Mouse (Mus musculus): ENCODE measurements at regions not wholly inside any gene's neighbourhood (a gene's known extent, or its start where the extent isn't known, plus 50 kb on each side); places are given as distances from the start of the nearest gene placed in this dataset.
"Not testable (repeated sequence)": the region's sequence is repeated elsewhere in the genome, so short reads cannot be mapped to it uniquely, and the experiment has no call there.

DNA sequence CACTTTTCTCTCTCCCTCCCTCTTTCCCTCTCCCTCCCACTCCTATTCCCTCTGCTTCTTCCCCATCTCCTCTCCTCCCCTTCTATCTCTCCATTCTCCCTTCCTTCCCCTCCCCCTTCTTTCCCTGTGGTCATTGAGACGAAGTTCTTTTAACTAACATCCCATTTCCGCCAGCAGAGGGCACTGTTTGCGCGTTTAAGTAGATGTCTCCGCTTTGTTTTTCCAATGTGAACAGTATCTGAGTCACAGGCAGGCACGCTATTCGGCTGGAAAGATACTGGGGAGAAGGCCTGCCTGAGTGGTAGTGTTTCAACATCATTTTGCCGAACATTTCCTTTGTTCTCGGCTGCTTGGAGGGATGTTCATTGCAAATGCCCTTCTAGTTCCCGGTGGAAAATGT, 77.5 kb downstream of the Gm5426 start:
- peak; percentile 92 for ATAC-seq (ENCODE audit: low read depth)
- DNase-seq (ENCODE audit: low spot score): peak; percentile 97
- Histone ChIP-seq H3K4me2 (ENCODE audit: low read depth, low read length) (no peak overlapping the region), H3K4me3 (ENCODE audit: low read depth, low read length) (no peak overlapping the region), H3K4me1 (ENCODE audit: control insufficient read depth, insufficient read depth, low read length) (no peaks in the 10 kb centered on the region), H3K9me3 (ENCODE audit: control insufficient read depth, low read length) (no peaks in the 10 kb centered on the region), H3K27me3 (replicated peaks; ENCODE audit: control insufficient read depth, insufficient read depth, low read length) (no peaks in the 10 kb centered on the region), H3K9ac (ENCODE audit: low read depth, low read length) (no peak overlapping the region), H3K27ac (replicated peaks; ENCODE audit: low read depth, low read length) (no peak overlapping the region; the same call in 1 of the 2 replicates), H3K36me3 (ENCODE audit: control insufficient read depth, insufficient read depth, low read length) (no peaks in the 10 kb centered on the region)
- WGBS: under 1% methylated on average over 10 of the region's 10 CpGs

DNA sequence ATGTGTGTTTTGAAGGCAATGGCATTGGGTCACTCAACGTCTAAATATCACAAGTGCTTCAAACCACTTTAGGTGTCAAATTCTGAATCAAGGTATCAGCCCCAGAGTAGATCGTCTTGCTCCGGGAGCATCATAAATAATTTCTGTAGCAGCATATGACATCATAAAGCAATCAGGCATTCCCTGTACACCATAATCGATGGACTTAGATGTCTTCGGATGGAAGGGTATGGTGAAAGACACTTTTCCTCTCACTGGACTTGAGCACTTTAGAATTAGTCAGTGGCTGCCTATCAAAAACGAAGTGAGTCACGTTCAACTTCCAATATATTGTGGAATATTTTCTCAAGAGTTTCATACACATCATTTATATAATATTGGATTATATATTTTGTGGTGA, 77.9 kb downstream of the Gm5426 start:
- no peaks in the 10 kb centered on the region for H3K4me1 ChIP-seq (ENCODE audit: control insufficient read depth, insufficient read depth, low read length)
- no peak for DNase-seq (ENCODE audit: low spot score)
- H3K36me3 ChIP-seq (ENCODE audit: control insufficient read depth, insufficient read depth, low read length): no peaks in the 10 kb centered on the region
- no peak overlapping the region; the same call in 1 of the 2 replicates for H3K27ac ChIP-seq (replicated peaks; ENCODE audit: low read depth, low read length)
- 57% methylated on average over 7 of the region's 7 CpGs for WGBS
- H3K9ac ChIP-seq (ENCODE audit: low read depth, low read length): no peak overlapping the region
- H3K9me3 ChIP-seq (ENCODE audit: control insufficient read depth, low read length): no peaks in the 10 kb centered on the region
- H3K4me2 ChIP-seq (ENCODE audit: low read depth, low read length): no peak overlapping the region
- H3K4me3 ChIP-seq (ENCODE audit: low read depth, low read length): no peak overlapping the region
- H3K27me3 ChIP-seq (replicated peaks; ENCODE audit: control insufficient read depth, insufficient read depth, low read length): no peaks in the 10 kb centered on the region
- ATAC-seq (ENCODE audit: low read depth): 0 out of 2 replicates have a peak, but pooled peaks have one; percentile 35

DNA sequence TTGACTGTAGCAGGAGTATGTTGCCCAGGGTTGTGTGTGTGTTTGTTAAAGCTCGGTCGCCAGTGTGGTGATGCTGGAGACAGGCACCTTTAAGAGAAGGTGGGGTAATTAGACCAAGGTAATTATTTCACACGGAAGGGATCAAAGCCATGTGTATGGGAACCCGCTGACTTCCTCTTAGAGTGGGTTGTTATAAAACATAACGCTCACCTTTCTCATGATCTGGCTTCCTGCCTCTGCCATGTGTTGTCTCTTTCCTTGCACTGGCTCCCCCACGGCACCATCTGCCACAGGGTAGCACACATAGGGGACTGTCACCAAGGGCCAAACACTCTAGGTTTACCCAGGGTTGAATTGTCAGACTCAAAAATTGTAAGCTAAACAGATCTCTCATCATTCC, 78.5 kb downstream of the Gm5426 start:
- ATAC-seq (ENCODE audit: low read depth) (no peak), DNase-seq (ENCODE audit: low spot score) (no peak)
- Histone ChIP-seq H3K4me3 (ENCODE audit: low read depth, low read length) (no peak overlapping the region), H3K9ac (ENCODE audit: low read depth, low read length) (no peak overlapping the region), H3K36me3 (ENCODE audit: control insufficient read depth, insufficient read depth, low read length) (no peaks in the 10 kb centered on the region), H3K27ac (replicated peaks; ENCODE audit: low read depth, low read length) (no peak overlapping the region), H3K9me3 (ENCODE audit: control insufficient read depth, low read length) (no peaks in the 10 kb centered on the region), H3K4me1 (ENCODE audit: control insufficient read depth, insufficient read depth, low read length) (no peaks in the 10 kb centered on the region), H3K4me2 (ENCODE audit: low read depth, low read length) (no peak overlapping the region), H3K27me3 (replicated peaks; ENCODE audit: control insufficient read depth, insufficient read depth, low read length) (no peaks in the 10 kb centered on the region)
- WGBS: 69% methylated on average over 6 of the region's 6 CpGs

DNA sequence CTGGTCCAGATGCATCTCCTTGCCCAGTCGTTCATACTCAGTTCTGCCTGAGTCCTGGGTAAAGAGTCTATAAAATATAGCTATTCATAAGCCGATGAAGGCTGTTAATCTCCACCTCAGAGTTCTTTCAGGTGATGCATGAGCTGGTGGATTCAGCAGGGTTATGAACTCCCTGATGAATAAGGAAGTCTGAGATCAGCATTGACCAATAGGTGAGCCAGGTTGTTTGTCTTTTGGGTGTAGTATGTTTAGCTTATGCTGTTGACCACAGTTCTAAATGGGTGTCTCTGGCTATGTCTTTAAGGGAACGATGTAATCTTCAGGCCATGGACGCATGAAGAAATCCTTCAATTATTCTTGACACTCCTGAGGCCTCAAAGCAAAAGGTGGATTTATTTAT, 84.3 kb downstream of the Gm5426 start:
- no peaks in the 10 kb centered on the region for H3K27me3 ChIP-seq (replicated peaks; ENCODE audit: control insufficient read depth, insufficient read depth, low read length)
- WGBS: 84% methylated on average over 4 of the region's 4 CpGs
- H3K27ac ChIP-seq (replicated peaks; ENCODE audit: low read depth, low read length): no peak overlapping the region
- H3K36me3 ChIP-seq (ENCODE audit: control insufficient read depth, insufficient read depth, low read length): no peaks in the 10 kb centered on the region
- no peaks in the 10 kb centered on the region for H3K9me3 ChIP-seq (ENCODE audit: control insufficient read depth, low read length)
- DNase-seq (ENCODE audit: low spot score) (no peak), ATAC-seq (ENCODE audit: low read depth) (no peak)
- H3K4me2 ChIP-seq (ENCODE audit: low read depth, low read length): no peak overlapping the region
- H3K4me1 ChIP-seq (ENCODE audit: control insufficient read depth, insufficient read depth, low read length): no peaks in the 10 kb centered on the region
- no peak overlapping the region for H3K4me3 ChIP-seq (ENCODE audit: low read depth, low read length)
- H3K9ac ChIP-seq (ENCODE audit: low read depth, low read length): no peak overlapping the region

DNA sequence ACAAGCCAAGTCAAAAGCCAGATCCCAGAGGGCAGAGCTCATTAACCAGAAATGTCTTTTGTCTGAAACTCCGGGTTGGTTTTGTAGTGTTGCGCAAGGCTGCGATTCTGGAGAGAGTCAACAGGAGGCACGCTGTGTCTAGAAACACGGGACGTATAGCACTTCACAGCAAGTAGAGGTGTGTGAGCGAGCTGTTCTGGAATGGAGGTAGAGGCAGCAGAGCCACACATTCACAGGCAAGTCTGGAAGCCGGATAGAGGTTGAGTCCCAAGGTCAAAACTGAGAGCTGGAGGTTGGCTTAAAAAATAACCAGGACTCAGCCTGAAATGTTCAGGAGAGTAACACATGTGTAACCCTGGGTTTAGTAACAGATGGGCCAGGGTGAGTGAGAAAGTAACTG, 94.0 kb downstream of the Gm5426 start:
- Histone ChIP-seq H3K36me3 (ENCODE audit: control insufficient read depth, insufficient read depth, low read length) (no peaks in the 10 kb centered on the region), H3K4me3 (ENCODE audit: low read depth, low read length) (no peak overlapping the region), H3K27me3 (replicated peaks; ENCODE audit: control insufficient read depth, insufficient read depth, low read length) (no peaks in the 10 kb centered on the region), H3K9me3 (ENCODE audit: control insufficient read depth, low read length) (no peaks in the 10 kb centered on the region), H3K9ac (ENCODE audit: low read depth, low read length) (no peak overlapping the region), H3K27ac (replicated peaks; ENCODE audit: low read depth, low read length) (no peak overlapping the region), H3K4me1 (ENCODE audit: control insufficient read depth, insufficient read depth, low read length) (no peaks in the 10 kb centered on the region), H3K4me2 (ENCODE audit: low read depth, low read length) (no peak overlapping the region)
- no peak for ATAC-seq (ENCODE audit: low read depth)
- 71% methylated on average over 8 of the region's 8 CpGs for WGBS
- no peak for DNase-seq (ENCODE audit: low spot score)

DNA sequence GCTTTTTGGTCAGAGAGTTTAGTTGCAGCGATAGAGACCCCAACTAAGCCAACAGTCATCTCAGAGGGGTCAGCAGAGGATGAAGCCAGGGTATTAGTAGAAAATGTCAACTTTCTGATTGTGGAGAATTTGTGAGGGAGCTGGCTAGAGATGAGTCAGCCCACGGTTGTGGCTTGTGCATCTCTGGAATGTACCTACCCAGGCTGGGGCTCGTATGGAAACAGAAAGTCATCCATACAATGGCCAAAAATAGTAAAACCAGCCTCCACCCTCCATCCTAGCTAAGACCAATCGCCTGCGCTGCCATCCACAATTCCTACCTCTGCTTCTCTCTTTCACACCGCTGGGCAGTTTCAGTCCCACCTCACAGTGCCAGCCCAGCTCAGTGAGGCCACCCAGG, 94.9 kb downstream of the Gm5426 start:
- H3K27me3 ChIP-seq (replicated peaks; ENCODE audit: control insufficient read depth, insufficient read depth, low read length): no peaks in the 10 kb centered on the region
- H3K27ac ChIP-seq (replicated peaks; ENCODE audit: low read depth, low read length): no peak overlapping the region
- no peaks in the 10 kb centered on the region for H3K36me3 ChIP-seq (ENCODE audit: control insufficient read depth, insufficient read depth, low read length)
- H3K4me3 ChIP-seq (ENCODE audit: low read depth, low read length): no peak overlapping the region
- 75% methylated on average over 6 of the region's 6 CpGs for WGBS
- no peak for DNase-seq (ENCODE audit: low spot score)
- H3K4me2 ChIP-seq (ENCODE audit: low read depth, low read length): no peak overlapping the region
- H3K4me1 ChIP-seq (ENCODE audit: control insufficient read depth, insufficient read depth, low read length): no peaks in the 10 kb centered on the region
- H3K9ac ChIP-seq (ENCODE audit: low read depth, low read length): no peak overlapping the region
- H3K9me3 ChIP-seq (ENCODE audit: control insufficient read depth, low read length): no peaks in the 10 kb centered on the region
- ATAC-seq (ENCODE audit: low read depth): no peak

DNA sequence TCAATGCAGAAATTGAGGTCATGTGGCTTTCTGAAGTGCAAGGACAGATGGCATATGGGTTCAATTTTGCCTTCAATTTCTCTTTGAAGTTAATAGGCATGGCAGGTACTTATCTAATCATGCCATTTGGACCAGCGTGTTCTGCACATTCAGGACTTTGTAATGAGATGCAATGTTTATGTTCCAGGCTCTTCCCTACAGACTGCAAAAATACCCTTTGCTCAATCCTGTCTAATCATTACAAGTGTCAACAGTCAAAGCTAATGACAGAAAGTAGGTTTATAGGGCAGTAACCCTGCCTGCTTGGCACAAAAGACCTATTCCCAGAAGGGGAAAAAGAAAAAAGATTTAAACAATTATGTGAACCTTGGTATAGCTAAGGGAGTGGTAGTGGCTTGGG, 96.5 kb downstream of the Gm5426 start:
- ATAC-seq (ENCODE audit: low read depth): no peak
- 18% methylated on average over 1 of the region's 1 CpGs for WGBS

DNA sequence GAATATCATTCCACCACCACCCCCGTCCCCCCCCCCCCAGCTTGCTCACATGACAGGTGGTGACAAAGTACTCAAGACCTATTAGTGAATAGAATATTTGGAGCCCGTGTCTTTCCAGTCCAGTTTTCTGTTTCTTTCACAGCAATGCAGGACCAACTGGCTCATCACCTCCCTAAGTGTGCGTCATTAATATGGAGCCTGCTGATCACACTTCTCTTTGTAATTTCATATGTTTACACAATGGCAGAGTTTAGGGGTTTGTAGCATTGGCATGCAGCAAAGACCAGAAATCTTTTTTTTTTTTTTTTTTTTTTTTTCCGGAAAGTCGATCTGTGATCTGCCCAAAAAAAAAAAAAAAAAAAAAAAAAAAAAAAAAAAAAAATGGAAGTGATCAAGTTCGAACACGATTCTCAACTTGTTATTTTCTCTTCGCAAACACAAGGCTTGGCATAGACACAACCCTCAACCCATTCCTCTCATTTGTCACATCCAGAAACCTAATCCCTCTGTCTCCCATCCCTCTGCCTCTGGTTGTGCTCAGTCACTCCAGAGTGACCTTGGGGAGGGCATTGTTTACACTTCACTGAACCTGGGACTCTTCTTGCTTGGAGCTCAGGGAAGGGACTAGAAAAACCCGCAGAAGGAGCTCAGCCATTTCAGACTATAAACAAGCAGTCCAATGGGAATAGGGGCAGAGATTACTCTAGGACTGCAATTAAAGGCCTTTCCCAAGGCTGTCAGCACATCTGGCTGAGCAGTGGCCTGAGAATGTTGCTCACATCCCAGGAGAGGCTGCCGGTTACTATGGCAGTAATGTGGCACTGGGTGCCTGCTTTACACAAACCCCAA, 98.4 kb downstream of the Gm5426 start:
- Histone ChIP-seq H3K4me3 (ENCODE audit: low read depth, low read length) (no peak overlapping the region), H3K9me3 (ENCODE audit: control insufficient read depth, low read length) (no peaks in the 10 kb centered on the region), H3K4me2 (ENCODE audit: low read depth, low read length) (no peak overlapping the region), H3K27ac (replicated peaks; ENCODE audit: low read depth, low read length) (no peak overlapping the region), H3K4me1 (ENCODE audit: control insufficient read depth, insufficient read depth, low read length) (no peaks in the 10 kb centered on the region), H3K27me3 (replicated peaks; ENCODE audit: control insufficient read depth, insufficient read depth, low read length) (no peaks in the 10 kb centered on the region), H3K9ac (ENCODE audit: low read depth, low read length) (no peak overlapping the region), H3K36me3 (ENCODE audit: control insufficient read depth, insufficient read depth, low read length) (no peaks in the 10 kb centered on the region)
- ATAC-seq (ENCODE audit: low read depth) (peak; percentile 83), DNase-seq (ENCODE audit: low spot score) (peak; percentile 53)
- WGBS: 46% methylated on average over 10 of the region's 10 CpGs

More for the DNA sequence above, 96.5 kb downstream of the Gm5426 start:
- Histone ChIP-seq H3K4me3 (ENCODE audit: low read depth, low read length) (no peak overlapping the region), H3K9me3 (ENCODE audit: control insufficient read depth, low read length) (no peaks in the 10 kb centered on the region), H3K4me1 (ENCODE audit: control insufficient read depth, insufficient read depth, low read length) (no peaks in the 10 kb centered on the region), H3K27ac (replicated peaks; ENCODE audit: low read depth, low read length) (no peak overlapping the region), H3K27me3 (replicated peaks; ENCODE audit: control insufficient read depth, insufficient read depth, low read length) (no peaks in the 10 kb centered on the region), H3K4me2 (ENCODE audit: low read depth, low read length) (no peak overlapping the region), H3K36me3 (ENCODE audit: control insufficient read depth, insufficient read depth, low read length) (no peaks in the 10 kb centered on the region), H3K9ac (ENCODE audit: low read depth, low read length) (no peak overlapping the region)
- no peak for DNase-seq (ENCODE audit: low spot score)

DNA sequence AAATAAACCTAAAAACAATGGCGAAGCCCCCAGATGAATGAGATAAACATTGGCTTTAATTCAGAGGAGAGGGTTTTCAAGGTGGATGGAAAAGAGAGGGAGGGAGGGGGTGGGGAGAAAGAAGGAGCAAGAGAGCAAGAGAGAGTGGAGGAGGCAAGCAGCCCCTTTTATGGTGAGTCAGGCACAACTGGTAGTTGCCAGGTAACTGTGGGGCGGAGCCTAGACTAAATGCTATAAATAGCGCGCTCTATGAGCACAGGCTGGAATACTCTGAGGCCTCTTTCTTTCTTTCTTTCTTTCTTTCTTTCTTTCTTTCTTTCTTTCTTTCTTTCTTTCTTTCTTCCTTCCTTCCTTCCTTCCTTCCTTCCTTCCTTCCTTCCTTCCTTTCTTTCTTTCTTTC, 99.6 kb downstream of the Gm5426 start:
- not testable (repeated sequence) for H3K4me2 ChIP-seq (ENCODE audit: low read depth, low read length); H3K9me3 ChIP-seq (ENCODE audit: control insufficient read depth, low read length); DNase-seq (ENCODE audit: low spot score); H3K4me1 ChIP-seq (ENCODE audit: control insufficient read depth, insufficient read depth, low read length); H3K27me3 ChIP-seq (replicated peaks; ENCODE audit: control insufficient read depth, insufficient read depth, low read length); H3K36me3 ChIP-seq (ENCODE audit: control insufficient read depth, insufficient read depth, low read length); H3K9ac ChIP-seq (ENCODE audit: low read depth, low read length); H3K27ac ChIP-seq (replicated peaks; ENCODE audit: low read depth, low read length); H3K4me3 ChIP-seq (ENCODE audit: low read depth, low read length); ATAC-seq (ENCODE audit: low read depth)
- WGBS: 92% methylated on average over 4 of the region's 4 CpGs
